Mouse (Mus musculus): Measurements from ENCODE around the gene Cdk5r1. TPM values are rescaled to one million over a fixed set of nuclear protein-coding genes. Genes with fewer than 3 reads are reported as not detected.

Gene Cdk5r1
- polyA plus RNA-seq, 1 experiment from 2014 or later = 5.2 TPM

DNA sequence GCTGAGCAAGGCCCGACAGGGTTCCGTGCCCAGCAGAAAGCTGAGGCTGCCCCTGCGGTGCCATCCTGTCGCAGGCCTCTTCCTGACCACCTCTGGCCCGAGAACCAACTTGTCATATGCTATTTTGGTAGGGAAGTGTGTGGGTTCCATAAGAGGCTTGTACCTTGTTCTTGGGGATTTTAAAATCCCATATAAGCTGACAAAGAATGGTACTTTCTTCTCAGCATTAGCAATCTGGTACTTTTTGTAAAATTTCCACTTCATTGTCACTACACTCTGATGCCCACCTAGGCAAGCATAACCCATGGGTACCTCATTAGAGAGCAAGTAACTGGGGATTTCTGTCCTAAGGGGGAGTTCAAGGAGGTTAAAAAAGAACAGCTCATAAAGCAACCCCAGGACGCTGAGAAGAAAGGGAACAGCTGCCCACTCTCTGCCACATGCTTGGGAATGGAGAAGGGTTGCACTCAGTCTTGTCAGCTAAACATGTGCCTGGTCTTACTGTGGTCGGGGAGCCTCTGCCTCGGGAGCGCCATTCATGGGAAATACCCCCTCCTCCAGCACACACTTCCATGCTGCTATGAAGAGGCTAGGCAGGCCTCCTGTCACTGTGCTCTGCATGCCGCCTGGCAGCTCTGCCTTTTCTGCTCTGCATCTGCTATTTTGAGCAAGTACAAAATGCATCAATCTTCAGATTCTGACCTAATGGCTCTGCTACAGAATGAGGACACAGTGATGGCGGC, 21.7 kb downstream of the Cdk5r1 start:
- Histone ChIP-seq H3K36me3 (no peaks in the 10 kb centered on the region), H3K4me3 (no peak overlapping the region), H3K27me3 (ENCODE audit: low read depth, poor library complexity, severe bottlenecking) (peaks cover 6% of the 10 kb centered on the region; the same call in 1 of the 2 replicates), H3K9me3 (replicated peaks) (no peaks in the 10 kb centered on the region), H3K4me1 (peaks cover 29% of the 10 kb centered on the region), H3K27ac (replicated peaks) (0 out of 2 replicates have a peak overlapping the region, but pooled peaks have one; percentile 2)
- no peak for DNase-seq (ENCODE audit: low spot score)
- WGBS = 72% methylated on average over 11 of the region's 11 CpGs

DNA sequence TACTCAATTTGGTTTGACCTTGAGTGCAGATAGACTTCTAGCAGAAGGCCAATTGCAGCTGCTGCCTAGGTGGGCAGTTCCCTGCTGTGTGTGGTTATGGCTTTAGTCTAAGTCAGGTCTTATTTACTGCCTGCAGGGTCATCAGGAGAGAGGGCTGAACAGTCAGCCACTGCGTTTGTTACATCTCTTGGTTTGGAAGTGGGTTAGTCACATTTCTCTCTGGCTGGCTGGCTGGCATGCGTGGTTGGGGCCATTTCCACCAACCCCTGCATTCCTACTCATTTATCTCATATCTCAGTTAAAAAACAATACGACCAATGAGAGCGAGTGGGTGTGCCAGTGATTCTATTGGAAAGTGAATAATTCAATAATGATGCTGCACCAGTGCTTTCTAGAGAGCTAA, 22.7 kb downstream of the Cdk5r1 start:
- Histone ChIP-seq H3K27ac (replicated peaks) (no peak overlapping the region), H3K27me3 (ENCODE audit: low read depth, poor library complexity, severe bottlenecking) (peaks cover 6% of the 10 kb centered on the region; the same call in 1 of the 2 replicates), H3K9me3 (replicated peaks) (no peaks in the 10 kb centered on the region), H3K36me3 (no peaks in the 10 kb centered on the region), H3K4me3 (no peak overlapping the region), H3K4me1 (peaks cover 39% of the 10 kb centered on the region)
- no peak for DNase-seq (ENCODE audit: low spot score)
- 79% methylated on average over 4 of the region's 4 CpGs for WGBS

DNA sequence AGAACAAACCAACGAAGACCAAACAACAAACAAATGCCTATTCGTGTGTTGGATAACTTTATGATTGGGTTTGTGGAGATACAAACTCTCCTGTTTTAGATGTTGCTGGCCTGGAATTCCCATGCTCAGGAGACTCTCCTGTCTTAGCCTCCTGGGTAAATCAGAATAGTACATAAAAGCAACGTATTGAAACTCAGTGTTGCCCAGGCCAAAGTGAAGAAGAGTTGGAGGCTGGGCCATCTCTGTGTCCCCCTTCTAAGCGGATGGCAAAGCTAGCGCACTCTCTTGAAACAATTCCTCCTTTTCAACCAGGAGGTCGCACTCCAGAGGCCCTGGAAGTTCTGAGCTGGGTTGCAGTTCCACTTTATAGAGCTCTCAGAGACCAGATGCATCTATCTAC, 26.5 kb downstream of the Cdk5r1 start:
- 0 out of 2 replicates have a peak overlapping the region, but pooled peaks have one; percentile 39 for H3K4me3 ChIP-seq
- 71% methylated on average over 6 of the region's 6 CpGs for WGBS
- no peak for DNase-seq (ENCODE audit: low spot score)
- H3K27ac ChIP-seq (replicated peaks) = peak overlapping the region; percentile 95
- H3K4me1 ChIP-seq = peaks cover 55% of the 10 kb centered on the region
- H3K27me3 ChIP-seq (ENCODE audit: low read depth, poor library complexity, severe bottlenecking) = peaks cover 8% of the 10 kb centered on the region; the same call in 1 of the 2 replicates
- no peaks in the 10 kb centered on the region for H3K36me3 ChIP-seq
- H3K9me3 ChIP-seq (replicated peaks) = no peaks in the 10 kb centered on the region

DNA sequence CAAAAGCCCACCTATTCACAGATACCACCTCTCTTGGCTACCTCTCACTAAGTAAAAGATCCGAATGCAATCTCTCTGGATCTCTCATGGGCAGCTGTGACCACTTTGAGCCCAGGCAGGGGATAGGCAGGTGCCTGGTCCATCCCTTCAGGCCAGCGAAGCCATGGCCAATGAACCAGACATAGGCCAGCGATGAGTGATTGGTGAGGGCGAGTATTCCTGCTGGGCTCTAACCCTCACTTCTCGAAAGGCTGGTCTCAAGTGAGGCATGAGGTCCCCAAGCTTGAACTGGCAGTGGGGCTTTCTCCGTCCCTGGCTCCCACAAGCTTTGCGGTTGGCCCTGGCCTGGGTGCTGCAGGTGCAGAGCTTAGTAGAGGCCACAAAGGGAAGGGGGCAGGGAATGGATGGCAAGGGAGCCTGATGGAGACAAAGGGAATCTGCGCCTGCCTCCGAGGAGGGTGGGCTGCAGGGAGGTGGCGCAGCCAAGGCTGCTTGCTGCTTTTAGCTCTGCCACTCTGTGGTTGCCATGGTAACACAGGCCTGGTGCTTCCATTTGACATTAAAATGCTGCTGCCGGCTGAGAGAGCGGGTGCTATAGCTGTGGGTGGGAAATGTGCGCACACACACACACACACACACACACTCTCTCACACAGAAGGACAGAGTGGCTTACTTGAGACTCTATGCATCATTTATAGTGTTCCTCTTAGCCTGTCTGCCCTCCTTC, 27.1 kb downstream of the Cdk5r1 start:
- peaks cover 55% of the 10 kb centered on the region for H3K4me1 ChIP-seq
- WGBS = 16% methylated on average over 13 of the region's 13 CpGs

DNA sequence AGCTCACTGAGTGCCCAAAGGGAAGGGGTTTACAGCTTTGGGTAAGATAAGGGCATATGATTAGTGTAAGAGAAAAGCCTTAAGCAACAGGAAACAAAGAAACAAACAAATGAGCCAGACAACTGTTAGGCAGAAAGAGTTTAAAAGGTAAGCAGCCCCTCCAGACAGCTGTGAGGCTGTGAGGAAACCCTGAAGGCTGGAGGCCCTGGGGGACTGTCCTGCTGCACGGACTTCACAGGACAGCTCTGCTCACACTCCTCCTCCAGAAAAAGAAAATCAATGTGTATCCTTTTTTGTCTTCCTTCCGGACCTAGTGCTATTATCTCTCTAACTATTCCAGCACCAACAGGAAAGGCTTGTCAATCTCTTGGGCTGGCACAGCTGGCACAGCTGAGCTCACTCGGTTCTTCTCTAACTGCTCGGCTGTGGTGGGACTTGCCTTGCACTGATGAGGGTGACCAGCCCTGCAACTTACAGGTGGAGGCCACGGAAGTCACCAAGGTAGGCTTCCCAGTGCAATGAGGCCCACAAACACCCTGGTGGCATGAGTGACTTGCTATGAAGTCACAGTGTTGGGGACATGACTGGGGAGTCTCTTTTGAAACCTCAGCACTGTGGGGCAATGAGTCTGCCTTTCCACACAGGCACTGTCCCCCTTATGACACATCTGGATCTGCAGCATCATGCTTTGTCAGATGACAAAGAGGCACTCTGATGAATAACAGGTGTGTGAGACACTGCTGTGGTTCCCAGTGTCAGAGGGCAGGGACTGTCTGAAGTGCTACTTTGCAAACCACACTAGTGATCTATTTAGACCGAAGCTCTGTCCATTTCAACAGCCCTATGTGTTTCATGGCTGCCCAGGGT, 27.9 kb downstream of the Cdk5r1 start:
- Histone ChIP-seq H3K4me1 (peaks cover 51% of the 10 kb centered on the region), H3K4me3 (peak overlapping the region; percentile 39), H3K27me3 (ENCODE audit: low read depth, poor library complexity, severe bottlenecking) (peaks cover 16% of the 10 kb centered on the region; the same call in 1 of the 2 replicates), H3K9me3 (replicated peaks) (no peaks in the 10 kb centered on the region), H3K27ac (replicated peaks) (peak overlapping the region; percentile 95), H3K36me3 (no peaks in the 10 kb centered on the region)
- no peak for DNase-seq (ENCODE audit: low spot score)
- 49% methylated on average over 6 of the region's 6 CpGs for WGBS

More for the DNA sequence above, 27.1 kb downstream of the Cdk5r1 start:
- peaks cover 10% of the 10 kb centered on the region; the same call in 1 of the 2 replicates for H3K27me3 ChIP-seq (ENCODE audit: low read depth, poor library complexity, severe bottlenecking)
- H3K9me3 ChIP-seq (replicated peaks) = no peaks in the 10 kb centered on the region
- peak overlapping the region; percentile 39 for H3K4me3 ChIP-seq
- peak; percentile 88 for DNase-seq (ENCODE audit: low spot score)
- H3K27ac ChIP-seq (replicated peaks) = peak overlapping the region; percentile 95
- no peaks in the 10 kb centered on the region for H3K36me3 ChIP-seq

DNA sequence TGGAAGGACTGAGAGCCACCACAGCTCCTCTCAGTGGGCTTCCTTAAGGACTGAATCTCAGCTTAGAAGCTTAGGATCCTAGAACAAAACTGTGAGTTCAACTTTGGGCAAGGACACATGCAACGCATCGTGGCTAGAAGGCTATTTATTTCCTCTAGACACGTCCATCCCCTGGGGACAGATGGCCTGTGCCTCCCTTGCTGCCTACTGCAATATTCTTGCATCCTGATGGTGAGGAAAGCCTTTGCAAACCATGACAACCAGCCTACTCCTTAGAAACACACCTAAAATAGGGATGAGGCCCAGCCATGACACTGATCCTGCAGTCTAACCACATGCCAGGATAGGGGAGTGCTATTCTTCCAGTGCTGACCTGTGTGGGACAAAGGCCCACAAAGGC, 28.8 kb downstream of the Cdk5r1 start:
- Histone ChIP-seq H3K27me3 (ENCODE audit: low read depth, poor library complexity, severe bottlenecking) (peaks cover 23% of the 10 kb centered on the region), H3K4me1 (peaks cover 45% of the 10 kb centered on the region), H3K4me3 (no peak overlapping the region), H3K36me3 (no peaks in the 10 kb centered on the region), H3K27ac (replicated peaks) (peak overlapping the region; percentile 95), H3K9me3 (replicated peaks) (no peaks in the 10 kb centered on the region)
- DNase-seq (ENCODE audit: low spot score) = no peak
- 89% methylated on average over 3 of the region's 3 CpGs for WGBS

DNA sequence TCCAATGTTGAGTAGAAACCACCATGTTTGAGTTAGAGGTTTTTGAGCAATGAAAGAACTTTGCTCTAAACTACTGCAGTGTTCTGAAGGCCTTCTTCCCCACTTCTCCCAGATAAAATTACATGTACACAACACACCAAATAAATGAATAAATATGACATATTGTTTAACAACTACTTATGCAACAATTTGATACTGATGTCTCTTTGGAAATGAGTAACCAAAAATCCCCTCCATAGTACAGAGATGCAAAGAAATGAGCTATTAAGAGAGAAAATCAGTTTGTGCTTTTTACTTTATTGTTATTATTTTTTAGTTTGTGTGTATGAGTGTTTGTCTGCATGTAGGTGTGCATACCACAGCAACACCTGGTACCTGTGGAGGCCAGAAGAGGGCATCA, 29.7 kb downstream of the Cdk5r1 start:
- H3K4me1 ChIP-seq = peaks cover 45% of the 10 kb centered on the region
- peaks cover 28% of the 10 kb centered on the region for H3K27me3 ChIP-seq (ENCODE audit: low read depth, poor library complexity, severe bottlenecking)
- H3K36me3 ChIP-seq = no peaks in the 10 kb centered on the region
- H3K4me3 ChIP-seq = no peak overlapping the region
- no peak for DNase-seq (ENCODE audit: low spot score)
- no peaks in the 10 kb centered on the region for H3K9me3 ChIP-seq (replicated peaks)
- no peak overlapping the region for H3K27ac ChIP-seq (replicated peaks)

DNA sequence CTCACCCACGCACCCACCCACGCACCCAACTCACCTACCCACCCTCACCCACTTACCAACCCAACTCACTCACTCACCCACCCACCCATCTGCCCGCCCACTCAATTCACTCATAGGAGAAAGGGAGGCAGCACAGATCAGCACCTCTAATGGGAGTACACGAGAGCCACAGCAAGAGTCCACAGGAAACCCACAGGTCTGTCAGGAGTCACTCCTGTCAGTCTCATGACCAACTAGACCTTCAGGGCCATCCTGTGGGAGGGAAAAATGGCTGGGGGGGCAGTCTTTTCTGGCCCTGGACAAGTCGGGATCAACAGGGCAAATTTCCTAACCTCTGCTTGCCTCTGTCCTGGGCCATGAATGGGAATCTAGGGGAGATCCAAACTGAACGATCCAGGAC, 31.0 kb downstream of the Cdk5r1 start:
- H3K27ac ChIP-seq (replicated peaks) = no peak overlapping the region; the same call in 1 of the 2 replicates

DNA sequence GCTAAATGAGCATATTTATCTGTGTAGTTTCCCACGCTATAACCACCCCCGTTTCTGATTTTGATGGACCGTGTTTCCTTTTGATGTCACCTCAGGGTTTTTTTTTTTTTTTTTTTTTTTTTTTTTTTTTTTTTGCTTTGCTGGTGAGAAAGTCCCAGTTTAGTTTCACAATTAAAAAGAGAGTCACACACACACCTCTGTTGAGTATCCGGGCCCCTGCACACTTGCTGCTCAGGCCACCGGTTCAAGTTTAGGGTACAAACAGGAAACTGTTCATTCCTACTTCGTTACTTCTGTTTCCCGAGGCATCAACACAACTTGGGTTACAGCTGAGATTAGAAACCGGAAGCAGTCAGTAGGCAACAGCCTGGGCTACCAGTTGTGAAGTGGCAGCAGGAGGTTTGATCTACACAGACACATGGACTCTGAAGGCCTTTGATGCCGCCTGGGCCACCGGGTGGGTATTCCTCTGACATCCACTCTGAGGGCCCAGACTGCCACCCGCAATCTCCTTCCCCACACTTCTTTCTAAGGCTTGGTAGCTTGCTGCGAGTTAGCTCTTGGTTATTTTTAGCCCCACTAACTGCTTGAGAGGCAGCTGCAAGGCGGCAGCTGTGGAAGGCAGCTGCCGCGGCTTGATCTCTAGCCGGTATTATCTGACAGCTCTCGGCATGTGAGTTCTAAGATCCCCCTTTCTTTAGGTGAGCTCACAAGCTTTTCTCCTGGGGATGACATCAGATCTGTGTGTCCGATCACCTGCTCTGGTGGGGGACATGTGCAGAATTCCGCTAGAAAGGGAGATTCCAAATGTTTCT, 31.7 kb downstream of the Cdk5r1 start:
- peaks cover 42% of the 10 kb centered on the region for H3K4me1 ChIP-seq
- H3K27me3 ChIP-seq (ENCODE audit: low read depth, poor library complexity, severe bottlenecking) = peaks cover 44% of the 10 kb centered on the region
- 51% methylated on average over 19 of the region's 19 CpGs for WGBS
- H3K27ac ChIP-seq (replicated peaks) = peak overlapping the region; percentile 71
- no peaks in the 10 kb centered on the region for H3K9me3 ChIP-seq (replicated peaks)
- no peak overlapping the region for H3K4me3 ChIP-seq
- no peaks in the 10 kb centered on the region for H3K36me3 ChIP-seq
- no peak for DNase-seq (ENCODE audit: low spot score)

More for the DNA sequence above, 31.0 kb downstream of the Cdk5r1 start:
- H3K36me3 ChIP-seq = no peaks in the 10 kb centered on the region
- H3K27me3 ChIP-seq (ENCODE audit: low read depth, poor library complexity, severe bottlenecking) = peaks cover 38% of the 10 kb centered on the region
- no peak for DNase-seq (ENCODE audit: low spot score)
- no peaks in the 10 kb centered on the region for H3K9me3 ChIP-seq (replicated peaks)
- peaks cover 49% of the 10 kb centered on the region for H3K4me1 ChIP-seq
- H3K4me3 ChIP-seq = no peak overlapping the region
- WGBS = 94% methylated on average over 6 of the region's 6 CpGs

DNA sequence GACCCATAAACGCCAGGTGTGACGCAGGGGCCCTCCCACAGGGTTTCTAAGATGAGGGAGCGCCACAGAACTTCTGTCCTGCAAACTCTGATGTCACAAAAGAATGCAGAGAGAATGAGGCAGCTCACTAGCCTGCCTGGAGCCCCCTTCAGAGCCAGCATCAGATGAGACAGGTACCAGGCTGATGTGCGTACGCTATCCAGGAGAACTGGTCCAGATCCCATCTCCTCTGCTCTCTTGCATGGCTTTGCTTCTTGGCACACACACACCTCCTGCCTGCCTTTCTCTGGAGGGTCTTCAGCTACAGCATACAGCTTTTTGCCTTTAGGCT, 32.3 kb downstream of the Cdk5r1 start:
- DNase-seq (ENCODE audit: low spot score) = no peak
- Histone ChIP-seq H3K4me3 (no peak overlapping the region), H3K9me3 (replicated peaks) (no peaks in the 10 kb centered on the region), H3K36me3 (no peaks in the 10 kb centered on the region), H3K4me1 (peaks cover 36% of the 10 kb centered on the region), H3K27ac (replicated peaks) (peak overlapping the region; percentile 71), H3K27me3 (ENCODE audit: low read depth, poor library complexity, severe bottlenecking) (peaks cover 44% of the 10 kb centered on the region)
- 79% methylated on average over 5 of the region's 5 CpGs for WGBS

DNA sequence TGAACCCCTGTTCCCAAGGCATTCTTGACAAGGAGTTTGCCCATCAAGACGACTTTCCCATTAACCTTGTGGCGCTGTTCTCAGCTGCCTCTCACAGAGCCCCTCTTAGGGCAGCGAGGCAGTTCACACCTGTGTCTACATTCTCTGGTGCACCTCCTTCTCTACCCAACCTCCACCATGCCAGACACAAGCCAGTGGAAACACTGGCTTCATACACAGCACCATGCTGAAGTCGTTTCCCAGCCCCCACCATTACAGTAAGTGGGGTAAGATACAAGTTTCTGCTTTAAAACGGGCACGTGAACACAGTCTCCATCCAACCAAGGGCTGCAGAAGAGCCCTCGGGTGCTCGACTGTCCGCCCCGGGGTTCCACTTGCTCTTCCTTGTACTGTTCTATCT, 33.3 kb downstream of the Cdk5r1 start:
- H3K27me3 ChIP-seq (ENCODE audit: low read depth, poor library complexity, severe bottlenecking) = peaks cover 44% of the 10 kb centered on the region
- H3K9me3 ChIP-seq (replicated peaks) = no peaks in the 10 kb centered on the region
- DNase-seq (ENCODE audit: low spot score) = no peak
- H3K27ac ChIP-seq (replicated peaks) = 0 out of 2 replicates have a peak overlapping the region, but pooled peaks have one; percentile 9
- no peak overlapping the region for H3K4me3 ChIP-seq
- 89% methylated on average over 10 of the region's 10 CpGs for WGBS
- H3K4me1 ChIP-seq = peaks cover 31% of the 10 kb centered on the region
- no peaks in the 10 kb centered on the region for H3K36me3 ChIP-seq

Data from midbrain, embryonic 10.5 days (tissue).